Mouse (Mus musculus) liver, adult 2 months (tissue): ENCODE data around the gene Gm17490.

ENCODE experiments used
- CTCF ChIP-seq: fragments of 200-500 bp; IDR thresholded peaks from 2 replicates; pipeline ENCODE4 v1.5.1; 2011; ENCODE audit warnings: low read depth, low read length, control low read depth
- POLR2A ChIP-seq: fragments of 200-500 bp; IDR thresholded peaks from 2 replicates; pipeline ENCODE4 v1.6.1; 2011; ENCODE audit warnings: low read length, control low read depth; ENCODE audit not compliant: insufficient read depth; ENCODE audit errors: extremely low read depth

DNA sequence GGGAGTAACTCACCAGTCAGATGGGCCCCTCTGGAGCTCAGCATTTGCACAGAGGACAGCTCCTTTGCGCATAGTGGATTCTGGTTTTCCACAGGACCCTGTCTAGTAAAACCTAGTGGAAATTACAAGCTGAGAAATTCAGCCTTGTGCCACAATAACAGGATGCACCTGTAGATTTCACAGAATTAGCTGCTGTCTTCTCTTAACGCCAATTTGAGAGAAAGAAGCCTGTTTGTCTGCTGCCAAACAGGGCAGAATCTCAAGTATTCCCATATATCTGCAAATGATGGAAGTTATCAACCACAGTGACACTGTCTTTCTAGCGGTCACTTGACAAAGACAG is 10.0 kb upstream of the Gm17490 start:
- TF ChIP-seq CTCF (no peak), POLR2A (no peak)
